Mouse (Mus musculus) mouse trophoblast stem cell (cell line): ENCODE data around the gene Asap2.

Source experiments
- in situ Hi-C, 2 experiments: fragments of 300-500 bp; cut with MseI, MboI; formaldehyde crosslinking; loops; 2 replicates in 1 of 2; 3 replicates in 1 of 2; pipeline ENCODE4 v1.15.1; 2025

The Asap2 gene

DNA sequence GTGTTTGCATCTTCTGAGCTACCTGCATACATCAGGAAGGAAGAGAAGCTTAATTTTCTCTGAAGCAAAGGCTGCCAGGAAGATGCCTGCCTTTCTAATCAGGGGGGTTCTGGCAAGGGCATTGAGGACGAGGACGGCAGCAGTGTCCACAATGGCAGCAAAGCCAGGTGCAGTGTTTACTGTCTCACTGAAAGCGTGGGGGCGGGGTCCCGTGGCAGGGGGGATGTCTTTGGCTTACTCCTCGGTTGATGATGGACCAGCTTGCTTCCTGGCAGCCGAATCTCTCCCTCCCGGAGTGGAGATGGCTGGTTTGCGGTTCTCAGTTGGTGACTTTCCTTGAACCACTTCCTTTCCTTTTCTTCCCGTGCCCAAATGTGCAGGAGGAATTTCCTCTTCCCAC, 142.3 kb downstream of the Asap2 start:
- in situ Hi-C loops = no loop called here

DNA sequence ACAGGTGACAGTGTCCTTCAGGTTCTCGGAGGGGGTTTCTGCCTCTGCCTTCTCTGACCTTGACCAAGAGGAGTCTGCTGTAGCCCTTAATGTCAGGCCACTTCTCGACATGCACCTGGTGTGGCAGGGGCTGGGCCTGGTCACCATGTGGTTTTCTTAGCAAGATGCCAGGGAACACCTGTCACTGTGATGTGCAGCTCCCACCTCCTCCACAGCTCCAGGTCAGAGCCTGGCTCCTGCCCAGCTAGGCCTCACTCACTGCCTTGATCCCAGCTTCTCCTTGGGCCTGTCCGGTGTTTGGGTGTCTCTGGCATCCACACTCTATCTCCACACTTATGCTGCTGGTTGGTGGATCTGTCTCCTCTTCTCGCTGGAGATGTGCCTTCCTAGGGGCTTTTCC, 142.8 kb downstream of the Asap2 start:
- in situ Hi-C loops = no loop called here

DNA sequence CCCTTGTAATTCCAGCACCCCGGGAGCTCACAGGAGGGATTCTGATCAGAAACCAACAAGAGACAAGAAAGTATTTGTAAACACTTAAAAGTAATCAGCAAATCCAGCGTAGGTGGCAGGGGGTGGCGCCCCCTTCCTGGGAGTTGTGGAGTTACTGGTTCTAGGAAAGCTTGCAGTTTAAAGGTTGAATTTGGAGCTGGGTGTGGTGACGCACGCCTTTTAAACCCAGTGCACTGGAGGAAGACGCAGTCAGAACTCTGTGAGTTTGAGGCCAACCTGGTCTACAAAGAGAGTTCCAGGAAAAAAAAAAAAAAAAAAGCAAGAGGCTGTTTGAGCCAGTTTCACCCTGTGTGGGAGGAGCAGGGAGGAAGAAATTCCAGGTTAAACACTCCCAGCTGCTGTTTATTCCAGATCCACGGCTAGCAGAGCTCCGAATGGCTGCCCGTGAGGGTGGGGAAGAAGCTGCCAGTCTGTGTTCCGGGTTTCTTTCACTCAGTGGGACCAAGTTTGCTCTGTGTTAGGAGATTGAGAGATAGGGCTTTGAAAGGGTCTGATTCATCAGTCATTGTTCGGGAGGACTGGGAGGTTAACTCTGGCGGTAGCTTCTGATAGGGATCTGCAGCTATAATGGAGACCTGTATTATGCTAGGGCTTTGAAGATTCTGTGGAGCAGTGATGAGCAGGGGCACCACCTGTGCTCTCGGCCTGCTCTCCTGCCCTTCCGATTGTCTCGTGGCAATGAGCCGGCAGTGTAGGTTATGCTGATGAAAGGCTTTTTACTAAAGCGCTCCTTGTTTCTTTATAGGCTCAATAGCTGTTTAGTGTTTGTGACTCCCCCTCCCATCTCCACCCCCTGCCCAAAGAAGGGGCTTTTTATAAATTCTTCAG, 144.0 kb downstream of the Asap2 start:
- in situ Hi-C loops = no loop called here

DNA sequence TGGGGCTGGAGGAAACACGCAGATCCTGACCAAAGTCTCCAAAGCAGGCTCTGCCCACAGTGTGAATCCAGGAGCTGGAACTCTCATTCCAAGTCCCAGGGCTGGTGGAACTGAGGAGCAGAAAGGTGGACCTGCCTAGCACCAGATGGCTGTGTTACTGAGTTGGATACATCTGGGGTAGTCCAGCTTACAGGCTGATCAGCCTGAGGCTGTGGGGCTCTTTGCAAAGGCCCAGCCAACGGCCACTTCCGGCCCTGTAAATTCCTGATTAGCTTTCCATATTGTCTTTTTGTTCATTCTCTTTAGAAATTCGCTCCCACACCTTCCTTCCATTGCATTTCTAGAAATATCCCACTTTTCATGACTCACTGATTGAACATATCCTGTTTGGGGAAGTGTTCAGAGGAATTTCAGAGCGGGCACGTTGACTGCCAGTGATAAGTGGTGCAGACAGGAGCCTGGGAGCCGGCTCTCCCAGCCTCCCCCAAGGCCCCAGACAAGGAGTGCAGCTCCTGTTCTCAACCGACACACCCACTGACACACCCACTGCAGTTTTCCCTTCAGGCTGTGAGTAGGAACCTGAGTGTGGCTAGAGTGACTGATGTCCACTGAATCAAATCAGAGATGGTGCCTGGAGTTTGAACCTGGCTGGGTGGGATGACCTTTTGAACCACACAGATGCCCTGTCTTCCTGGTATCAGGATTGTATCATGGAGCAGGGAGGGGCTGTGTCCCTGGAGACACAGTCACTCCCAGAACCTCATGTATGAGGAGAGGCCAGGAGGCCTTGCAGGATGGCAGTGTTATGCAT, 145.6 kb downstream of the Asap2 start:
- in situ Hi-C loops = no loop called here

DNA sequence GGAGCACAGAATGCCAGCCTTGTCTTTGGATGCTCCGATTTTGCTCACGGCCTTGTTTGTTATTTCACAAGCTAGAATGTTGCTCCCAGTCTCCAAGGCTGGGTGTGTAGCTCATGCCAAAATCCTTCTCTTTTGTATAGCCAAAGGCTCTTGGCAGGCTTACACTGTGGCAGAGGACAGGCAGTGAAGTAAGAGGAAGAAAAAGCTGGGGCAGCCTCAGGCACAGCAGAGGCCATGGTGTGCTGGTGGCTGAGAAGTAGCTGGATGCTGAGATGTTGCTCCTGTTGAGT, 146.1 kb downstream of the Asap2 start:
- in situ Hi-C loops = no loop called here

DNA sequence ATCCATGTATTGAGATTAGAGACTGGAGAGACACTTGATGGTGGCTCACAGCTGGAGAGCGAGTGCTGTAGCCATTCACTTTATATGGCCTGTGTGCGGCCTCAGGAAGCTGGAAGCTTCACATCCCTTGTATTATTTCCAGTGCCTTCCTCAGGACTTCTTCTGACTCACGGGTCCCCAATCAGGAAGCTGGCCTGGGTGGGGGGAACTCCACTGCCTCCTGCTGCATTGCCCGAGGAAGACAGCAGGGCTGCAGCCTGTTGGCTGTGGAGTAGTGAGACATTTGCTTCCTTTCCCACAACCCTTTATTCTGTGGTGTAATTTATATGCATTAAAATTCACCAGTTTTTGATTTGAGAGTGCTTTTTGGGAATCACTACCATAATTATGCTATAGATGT, 149.3 kb downstream of the Asap2 start:
- in situ Hi-C loops = no loop called here

DNA sequence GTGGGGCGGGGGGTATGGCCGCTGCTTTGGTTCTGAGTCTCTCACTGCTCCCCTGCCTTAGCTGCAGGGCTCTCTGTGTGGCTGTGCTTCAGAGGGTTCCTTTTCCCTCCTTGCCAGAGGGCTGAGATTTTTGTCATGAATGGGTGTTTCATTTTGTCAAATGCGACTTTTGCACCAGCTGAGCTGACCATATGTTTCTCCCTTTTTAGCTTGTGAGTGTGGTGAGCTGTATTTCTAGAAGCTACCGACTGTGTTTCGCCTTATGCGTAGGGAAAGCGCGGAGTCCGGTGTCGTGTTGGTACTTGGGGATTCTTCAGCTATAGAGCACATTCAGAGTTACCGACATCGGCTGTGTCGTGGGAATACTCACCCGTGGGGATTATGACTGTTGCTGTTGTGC, 149.9 kb downstream of the Asap2 start:
- in situ Hi-C loops = no loop called here

DNA sequence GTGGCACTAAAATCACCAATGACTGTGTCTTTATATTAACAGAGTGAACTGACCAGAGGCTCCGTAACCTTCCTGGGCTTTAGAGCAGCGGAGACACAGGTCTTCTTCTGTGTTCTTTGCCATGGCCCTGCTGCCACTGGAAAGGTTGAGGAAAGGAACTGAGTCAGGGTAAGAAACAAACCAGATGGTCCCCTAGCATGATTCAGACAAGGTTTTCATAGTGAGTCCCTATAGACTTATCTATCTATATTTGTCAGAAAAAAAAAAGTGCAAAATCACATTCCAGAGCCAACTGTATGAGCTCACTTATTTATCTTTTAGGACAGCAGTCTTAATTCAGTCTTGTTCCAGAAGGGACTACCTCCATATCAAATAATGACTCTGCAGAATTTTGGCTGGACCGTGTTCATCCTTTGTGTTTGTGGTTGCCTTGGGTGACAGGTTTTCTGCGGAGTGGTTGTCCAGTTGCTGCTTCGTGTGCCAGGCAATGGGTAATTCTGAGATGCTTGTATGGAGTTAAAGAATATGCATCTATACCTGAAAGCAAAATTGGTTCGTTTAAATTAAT, 150.6 kb downstream of the Asap2 start:
- in situ Hi-C loops = no loop called here

DNA sequence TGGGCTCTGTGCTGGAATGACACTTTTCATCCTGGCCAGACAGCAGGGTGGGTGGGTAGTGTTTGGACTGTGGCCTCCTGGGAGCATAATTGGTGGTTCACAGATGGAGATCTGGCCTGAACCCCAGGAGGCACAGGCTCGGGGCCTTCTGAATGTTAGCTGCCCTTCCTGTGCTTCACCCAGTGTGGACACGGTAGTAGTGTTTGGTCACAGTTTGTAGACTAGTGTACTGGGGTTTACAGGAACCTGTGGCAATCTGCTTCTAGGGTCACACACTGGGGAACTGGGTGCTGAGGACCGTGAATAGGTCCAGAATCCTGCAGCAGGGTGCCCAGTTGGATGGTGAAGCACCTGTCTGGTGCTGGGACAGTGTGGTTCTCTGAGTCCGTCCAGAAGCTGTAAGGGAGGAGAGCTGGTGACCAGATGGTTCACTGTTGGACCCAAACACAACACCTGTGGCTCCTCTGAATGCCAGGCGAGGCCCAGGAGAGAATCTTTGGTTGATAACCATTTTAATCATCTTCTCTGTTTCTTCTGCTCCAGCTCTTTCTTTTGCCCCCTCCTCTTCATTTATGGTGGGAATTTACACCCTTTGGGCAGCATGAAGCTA, 151.5 kb downstream of the Asap2 start:
- in situ Hi-C loops = no loop called here

DNA sequence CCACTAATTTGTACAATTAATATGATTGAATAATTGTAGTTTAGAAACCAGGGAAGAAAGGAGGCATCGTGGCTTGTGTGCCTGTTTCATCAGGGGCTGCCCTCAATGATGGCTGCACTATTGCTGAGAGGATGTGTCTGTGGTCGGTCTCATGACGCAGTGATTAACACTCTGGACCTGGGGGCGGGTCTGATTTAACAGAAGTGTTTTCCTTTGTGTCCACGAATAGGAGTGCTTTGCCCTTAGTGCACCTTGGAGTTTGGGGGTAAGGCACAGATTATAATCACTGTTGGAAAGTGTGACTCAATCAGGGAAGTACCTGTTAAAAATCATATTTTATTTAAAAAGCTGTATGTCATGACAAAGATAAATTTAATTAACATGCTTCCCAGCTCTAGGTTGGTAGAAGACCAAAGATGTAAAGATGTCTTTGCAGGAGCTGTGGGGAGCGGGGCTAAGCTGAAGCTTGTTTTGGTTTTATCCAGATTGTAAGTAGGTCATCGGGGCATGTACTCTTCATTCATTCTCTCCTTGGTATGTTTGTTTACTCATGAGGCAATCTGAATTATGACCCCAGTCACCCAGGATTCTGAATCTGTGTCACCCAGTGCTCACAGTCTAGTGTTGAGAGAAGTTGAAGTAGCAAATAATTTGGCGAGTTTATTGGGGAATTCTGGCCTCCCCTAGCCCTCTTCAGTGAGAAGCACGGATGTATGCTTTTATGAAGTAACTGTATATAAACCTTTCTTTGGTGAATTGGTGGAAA, 152.4 kb downstream of the Asap2 start:
- in situ Hi-C loops = no loop called here

DNA sequence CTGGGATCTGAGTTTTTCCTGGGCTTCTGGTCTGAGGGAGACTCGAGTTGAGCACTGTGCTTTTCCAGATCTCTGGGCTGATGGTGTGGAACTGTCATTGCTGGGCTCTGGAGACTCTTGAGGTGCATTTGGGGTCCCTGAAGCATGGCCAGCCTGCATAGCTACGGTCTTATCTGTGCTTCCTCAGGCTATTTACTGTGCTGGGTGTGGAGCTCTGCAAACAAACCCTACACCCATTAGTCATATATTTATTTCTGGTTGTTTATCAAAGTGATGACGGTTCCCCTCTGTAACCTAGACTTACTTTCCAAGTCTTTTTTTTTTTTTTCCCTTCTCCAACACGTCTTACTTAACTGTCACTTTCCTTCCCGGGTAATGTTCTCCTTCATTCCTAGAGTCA, 154.3 kb downstream of the Asap2 start:
- in situ Hi-C loops = no loop called here

DNA sequence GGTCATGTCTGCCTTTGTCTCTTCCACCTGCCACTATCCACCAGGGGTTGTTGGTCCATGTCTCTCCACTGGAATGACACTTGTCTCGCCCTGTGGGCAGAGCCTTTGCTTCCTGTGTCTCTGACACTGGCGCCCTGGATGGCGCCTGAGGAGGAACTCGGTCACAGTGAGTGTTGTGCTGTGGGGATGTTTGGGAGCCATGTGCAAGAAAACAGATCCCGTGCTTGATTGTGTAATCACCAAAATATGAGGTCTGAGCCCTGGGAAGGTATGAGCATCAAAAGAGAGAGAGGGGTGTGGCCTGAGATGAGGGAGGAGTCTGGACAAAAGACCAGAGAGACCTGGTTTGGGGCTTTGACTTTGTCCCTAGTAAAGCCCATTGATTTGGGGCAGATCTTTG, 154.8 kb downstream of the Asap2 start:
- in situ Hi-C loops = no loop called here

DNA sequence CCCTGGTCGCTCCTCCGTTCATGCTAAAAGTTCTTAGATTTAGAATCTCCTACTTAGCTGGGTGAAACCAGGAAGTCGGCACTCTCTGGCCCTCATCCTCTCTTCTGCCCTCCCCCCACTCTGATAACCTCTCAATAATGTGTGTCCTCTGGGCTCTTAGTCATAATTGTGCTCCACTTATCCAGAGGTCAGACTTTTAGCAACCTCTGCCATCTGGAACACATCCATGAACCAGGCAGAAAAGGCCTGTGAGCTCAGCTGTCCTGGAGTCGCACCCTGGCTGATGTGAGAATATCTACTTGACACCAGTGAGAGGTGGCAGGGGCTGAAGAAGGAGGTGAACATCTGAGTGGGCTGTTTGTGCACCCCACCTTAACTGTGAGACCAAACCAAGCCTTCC, 156.6 kb downstream of the Asap2 start:
- in situ Hi-C loops = no loop called here

DNA sequence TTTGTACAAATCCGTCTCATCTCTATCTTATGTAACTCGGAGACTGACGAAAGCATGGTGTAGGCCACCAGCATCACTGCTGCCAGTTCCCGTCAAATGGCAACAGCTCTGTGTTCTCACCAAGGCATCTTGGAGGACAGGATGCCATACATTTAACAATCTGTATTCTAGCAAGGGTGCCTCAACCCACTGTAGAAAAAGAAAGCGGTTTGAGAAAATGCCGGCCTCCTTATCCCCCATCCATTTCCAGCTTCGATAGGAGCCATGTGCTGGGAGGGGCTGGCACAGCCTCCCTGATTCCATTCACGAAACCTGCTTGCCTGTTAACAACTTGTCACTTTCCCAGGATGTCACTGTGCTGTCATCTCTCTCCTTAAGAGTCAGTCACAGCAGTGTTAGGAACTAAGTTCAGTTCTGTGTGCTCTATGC, 163.0 kb downstream of the Asap2 start:
- in situ Hi-C loops = no loop called here

DNA sequence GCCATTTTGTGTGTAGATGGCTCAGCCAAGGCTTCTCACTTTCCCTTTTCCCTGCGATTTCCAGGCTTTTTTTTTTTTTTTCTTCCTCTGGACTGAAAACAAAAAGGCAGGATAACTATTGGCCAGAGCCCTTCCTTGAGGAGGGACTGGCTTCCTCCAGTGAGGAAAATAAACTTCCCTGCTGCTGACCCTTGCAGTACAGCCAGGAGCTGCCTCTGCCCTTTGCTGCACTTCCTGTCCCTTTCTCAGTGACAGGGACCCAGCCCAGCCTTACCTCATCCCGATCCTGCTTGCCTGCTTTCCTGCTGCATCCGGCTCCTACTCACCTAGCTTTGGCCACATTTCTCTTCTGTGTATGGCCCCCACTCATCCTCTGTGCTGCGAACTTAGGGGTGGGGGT, 164.8 kb downstream of the Asap2 start:
- in situ Hi-C loops = no loop called here

DNA sequence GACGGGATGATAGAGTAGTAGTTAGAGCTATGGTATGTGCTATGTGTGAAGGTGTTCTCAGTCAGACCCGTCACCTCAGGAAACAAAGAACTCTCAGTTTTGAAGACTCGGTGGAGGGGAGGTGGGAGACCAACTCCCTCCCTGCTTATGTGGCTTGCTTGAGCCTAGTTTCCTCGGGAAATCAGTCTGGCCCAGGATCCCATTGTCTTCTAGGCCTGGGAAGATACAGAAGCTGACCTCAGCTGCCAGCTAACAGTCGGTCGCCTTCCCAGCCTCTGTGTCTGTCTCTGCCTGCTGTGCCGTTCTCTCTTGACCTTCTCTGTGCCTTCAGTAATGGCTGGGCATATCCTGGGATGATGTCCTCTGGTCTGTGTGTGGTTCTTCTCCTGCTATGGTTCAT, 169.0 kb downstream of the Asap2 start:
- in situ Hi-C loops = no loop called here

DNA sequence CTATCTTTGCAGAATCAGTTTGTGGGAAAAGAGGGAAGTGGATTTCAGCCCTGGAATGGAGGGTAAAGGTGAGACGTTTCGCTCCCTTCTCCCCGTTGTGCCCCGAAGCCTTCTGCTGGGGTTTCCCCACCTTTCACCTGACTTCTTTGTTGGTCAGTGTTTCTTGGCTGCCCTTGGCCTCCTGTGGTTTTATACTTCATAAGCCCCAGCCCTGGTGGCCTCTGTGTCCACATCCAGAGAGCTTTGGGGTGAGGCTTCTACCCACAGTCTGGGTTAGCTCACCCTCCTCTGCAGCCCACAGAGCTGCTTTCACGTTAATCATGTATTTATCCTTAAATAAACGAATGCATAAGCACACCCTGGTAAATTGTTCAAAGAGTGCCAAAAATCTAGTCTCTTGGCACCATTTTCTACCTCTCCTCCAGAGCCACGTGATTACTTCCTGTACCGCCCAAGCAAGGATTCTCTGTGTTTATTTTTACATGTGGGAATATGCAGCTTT, 170.1 kb downstream of the Asap2 start:
- in situ Hi-C loops = no loop called here

DNA sequence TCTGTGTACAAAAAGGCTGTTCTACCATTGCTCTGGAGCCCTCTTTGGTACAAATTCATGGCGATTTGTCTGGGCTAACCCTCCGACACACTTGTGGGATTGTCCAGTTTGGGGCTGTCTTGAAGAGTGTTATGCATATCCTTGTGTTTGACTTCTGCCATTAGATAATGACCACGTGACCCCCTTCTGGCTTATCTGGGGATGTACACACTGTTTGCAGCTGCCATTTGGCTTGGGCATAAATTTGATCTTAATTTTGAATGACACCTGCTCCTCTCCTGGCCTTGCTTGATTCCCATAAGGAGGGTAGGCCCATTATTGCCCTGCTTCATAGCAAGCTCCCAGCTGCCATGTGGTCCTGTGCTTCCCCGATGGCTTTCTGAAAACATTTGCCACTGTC, 171.6 kb downstream of the Asap2 start:
- in situ Hi-C loops = no loop called here

DNA sequence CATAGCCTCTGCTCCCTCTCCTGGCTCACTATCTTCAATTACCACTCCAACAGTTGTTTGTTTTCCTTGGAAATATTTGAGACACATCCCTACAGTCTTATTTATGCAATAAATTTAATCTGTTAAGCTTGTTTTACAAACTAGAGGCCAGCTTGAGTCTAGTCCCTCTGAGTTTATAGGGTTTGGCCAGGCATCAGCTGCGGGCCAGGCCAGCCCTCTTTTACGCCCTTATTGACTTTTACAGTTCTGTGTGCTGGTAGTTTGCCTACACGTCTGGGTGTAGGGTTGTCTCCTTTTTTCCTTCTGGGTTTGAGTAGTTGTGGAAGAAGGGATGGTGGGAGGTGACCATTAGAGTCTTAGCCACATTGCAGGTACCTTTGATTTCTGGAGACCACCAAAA, 173.4 kb downstream of the Asap2 start:
- in situ Hi-C loops = no loop called here

DNA sequence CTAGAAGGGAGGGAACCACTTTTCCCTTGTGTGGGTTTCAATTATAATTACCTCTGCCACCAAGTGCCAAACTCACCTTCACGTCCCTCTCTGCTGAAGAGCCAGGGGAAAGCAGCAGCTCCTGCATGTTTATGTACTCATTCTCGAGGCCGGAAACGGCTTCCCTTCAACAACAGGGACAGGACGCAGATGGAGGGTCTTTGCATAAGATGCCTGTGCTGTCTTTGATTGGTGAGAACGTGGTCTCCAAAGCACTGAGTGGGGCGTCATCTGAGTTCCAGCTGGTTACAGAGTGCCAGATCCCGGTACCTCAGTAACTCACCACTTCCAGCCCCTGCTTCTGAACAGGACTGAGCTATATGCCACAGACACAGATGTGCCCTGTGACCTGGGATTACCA, 174.0 kb downstream of the Asap2 start:
- in situ Hi-C loops = no loop called here

DNA sequence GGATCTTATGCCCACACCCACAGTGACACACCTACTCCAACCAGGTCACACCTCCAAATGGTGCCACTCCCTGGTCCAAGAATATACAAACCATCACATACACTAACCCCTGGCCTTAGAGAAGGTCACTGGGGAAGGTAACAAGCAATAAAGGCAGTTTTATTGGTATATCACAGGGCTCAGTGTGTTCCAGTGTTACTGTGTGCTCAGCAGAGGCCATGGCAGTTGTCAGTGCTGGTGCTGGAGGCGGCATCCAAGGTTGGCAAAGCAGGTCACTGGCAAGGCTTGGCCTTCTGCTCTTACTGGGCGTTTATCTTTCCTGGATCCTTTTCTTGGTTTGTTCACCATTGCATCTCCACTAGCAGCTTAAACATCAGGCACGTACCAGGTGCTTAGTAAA, 174.9 kb downstream of the Asap2 start:
- in situ Hi-C loops = no loop called here
